Mouse (Mus musculus) embryonic facial prominence, embryonic 13.5 days (tissue): ENCODE measurements around the gene Ctnnd2. TPM values are rescaled to one million over a fixed set of nuclear protein-coding genes. Genes with fewer than 3 reads are reported as not detected.

Experiments
- ATAC-seq: fragments of 200-750 bp; cut with Nextera tagmentation; 2 replicates; pipeline ENCODE4 v1.8.0; 2017; ENCODE audit warnings: low read depth; ENCODE audit not compliant: insufficient number of reproducible peaks, insufficient read depth, low FRiP score, low TSS enrichment
- H3K27ac ChIP-seq: fragments of 300-500 bp; sonication (generic); 2 replicates; pipeline ENCODE4 v1.5.1; 2015; ENCODE audit warnings: moderate library complexity, mild to moderate bottlenecking, inconsistent platforms
- H3K27me3 ChIP-seq: fragments of 300-500 bp; sonication (generic); 2 replicates; pipeline ENCODE4 v1.6.1; 2015; ENCODE audit warnings: mild to moderate bottlenecking, inconsistent platforms
- H3K36me3 ChIP-seq: fragments of 300-500 bp; sonication (generic); 2 replicates; pipeline ENCODE4 v1.6.1; 2015; ENCODE audit warnings: mild to moderate bottlenecking, inconsistent platforms
- H3K4me1 ChIP-seq: fragments of 300-500 bp; sonication (generic); 2 replicates; pipeline ENCODE4 v1.6.1; 2015; ENCODE audit warnings: inconsistent platforms
- H3K4me2 ChIP-seq: fragments of 300-500 bp; sonication (generic); 2 replicates; pipeline ENCODE4 v1.6.1; 2015; ENCODE audit warnings: moderate library complexity, mild to moderate bottlenecking, inconsistent platforms
- H3K4me3 ChIP-seq: fragments of 300-500 bp; sonication (generic); 2 replicates; pipeline ENCODE4 v1.5.1; 2015; ENCODE audit warnings: mild to moderate bottlenecking, inconsistent platforms
- H3K9ac ChIP-seq: fragments of 300-500 bp; sonication (generic); 2 replicates; pipeline ENCODE4 v1.6.1; 2015; ENCODE audit warnings: mild to moderate bottlenecking, inconsistent platforms
- H3K9me3 ChIP-seq: fragments of 300-500 bp; sonication (generic); 2 replicates; pipeline ENCODE4 v1.6.1; 2016; ENCODE audit warnings: inconsistent platforms
- WGBS: fragments of 180-500 bp; shearing (Covaris S2); methylation state at CpG from one replicate; pipeline ENCODE4 v1.1.7; 2015; ENCODE audit warnings: mixed read lengths; 5-methylcytosine and 5-hydroxymethylcytosine counted together
- polyA plus RNA-seq: library from polyadenylated mRNA; unstranded; fragments of >200 nt; fragmentation: Nextera tagmentation; extraction: Ambion mirVana; gene quantifications from 2 replicates; pipeline ENCODE4 v1.2.1, GENCODE M21; 2015

The Ctnnd2 gene
- polyA plus RNA-seq, 1 experiment from 2014 or later: 8.2 TPM

- no peak for ATAC-seq
- H3K27ac ChIP-seq: no peak overlapping the region
- 80% methylated on average over 5 of the region's 5 CpGs for WGBS
Measured at GRCm38 (mm10) chr15:30701592-30701991, 529.2 kb downstream of the Ctnnd2 start.

GRCm38 (mm10) chr15:30709026-30709753, 536.8 kb downstream of the Ctnnd2 start:
- H3K27me3 ChIP-seq: no peaks in the 10 kb centered on the region
- no peaks in the 10 kb centered on the region for H3K36me3 ChIP-seq
- H3K27ac ChIP-seq: no peak overlapping the region
- no peak for ATAC-seq
- H3K4me1 ChIP-seq: no peaks in the 10 kb centered on the region
- H3K4me2 ChIP-seq: no peak overlapping the region
- WGBS: 92% methylated on average over 10 of the region's 10 CpGs
- H3K9ac ChIP-seq: no peak overlapping the region
- H3K9me3 ChIP-seq: no peaks in the 10 kb centered on the region
- H3K4me3 ChIP-seq: no peak overlapping the region

More at GRCm38 (mm10) chr15:30701592-30701991, 529.2 kb downstream of the Ctnnd2 start:
- Histone ChIP-seq H3K4me2 (no peak overlapping the region), H3K9ac (no peak overlapping the region), H3K36me3 (no peaks in the 10 kb centered on the region), H3K27me3 (no peaks in the 10 kb centered on the region), H3K4me3 (no peak overlapping the region), H3K4me1 (no peaks in the 10 kb centered on the region), H3K9me3 (no peaks in the 10 kb centered on the region)

DNA sequence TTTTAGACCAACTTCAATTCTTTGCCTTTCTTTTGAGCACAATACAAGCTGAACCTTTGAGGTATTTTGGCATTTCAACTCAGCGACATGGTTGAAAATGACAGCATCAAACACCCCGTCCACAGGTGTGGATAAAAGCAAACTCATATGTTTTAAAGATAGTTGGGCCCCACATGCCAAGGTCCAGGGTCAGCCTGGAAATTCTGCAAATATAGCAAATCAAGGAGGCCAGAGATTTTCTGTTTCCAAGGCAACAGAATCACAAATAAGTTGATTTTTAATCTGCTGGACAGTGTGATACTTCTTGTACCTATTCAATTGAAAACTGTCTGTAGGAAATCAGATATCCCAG, 537.3 kb downstream of the Ctnnd2 start:
- 83% methylated on average over 2 of the region's 2 CpGs for WGBS
- H3K4me3 ChIP-seq: no peak overlapping the region
- H3K9me3 ChIP-seq: no peaks in the 10 kb centered on the region
- no peak for ATAC-seq
- no peak overlapping the region for H3K27ac ChIP-seq
- no peaks in the 10 kb centered on the region for H3K4me1 ChIP-seq
- H3K4me2 ChIP-seq: no peak overlapping the region
- H3K36me3 ChIP-seq: no peaks in the 10 kb centered on the region
- no peak overlapping the region for H3K9ac ChIP-seq
- no peaks in the 10 kb centered on the region for H3K27me3 ChIP-seq

DNA sequence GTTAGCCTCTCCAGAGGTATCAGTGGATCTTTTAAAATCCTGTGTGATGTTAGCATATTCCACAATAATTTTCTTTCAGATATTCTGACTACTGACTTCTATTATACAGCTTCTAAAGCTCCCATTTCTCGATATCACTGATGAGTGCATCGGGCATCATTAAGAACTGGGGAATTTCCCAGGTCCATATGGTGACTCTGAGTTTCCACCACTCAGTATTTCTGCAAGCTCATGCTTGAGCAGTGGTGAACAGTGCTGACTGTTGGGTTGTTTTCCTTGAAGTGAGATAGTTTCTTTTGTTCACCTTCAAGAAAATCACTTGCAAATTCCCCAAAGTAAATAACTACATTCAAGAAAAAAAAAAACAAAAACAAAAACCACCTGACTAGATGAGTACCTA, 542.4 kb downstream of the Ctnnd2 start:
- H3K9me3 ChIP-seq: no peaks in the 10 kb centered on the region
- H3K4me1 ChIP-seq: no peaks in the 10 kb centered on the region
- no peaks in the 10 kb centered on the region for H3K27me3 ChIP-seq
- H3K9ac ChIP-seq: no peak overlapping the region
- no peaks in the 10 kb centered on the region for H3K36me3 ChIP-seq
- H3K4me3 ChIP-seq: no peak overlapping the region
- no peak overlapping the region for H3K27ac ChIP-seq
- 90% methylated on average over 2 of the region's 2 CpGs for WGBS
- H3K4me2 ChIP-seq: no peak overlapping the region
- no peak for ATAC-seq

GRCm38 (mm10) chr15:30718811-30719210, 546.4 kb downstream of the Ctnnd2 start:
- Histone ChIP-seq H3K27ac (no peak overlapping the region), H3K4me2 (no peak overlapping the region), H3K27me3 (no peaks in the 10 kb centered on the region), H3K4me3 (no peak overlapping the region), H3K9me3 (no peaks in the 10 kb centered on the region), H3K36me3 (no peaks in the 10 kb centered on the region), H3K4me1 (no peaks in the 10 kb centered on the region), H3K9ac (no peak overlapping the region)
- 76% methylated on average over 3 of the region's 3 CpGs for WGBS
- ATAC-seq: no peak

DNA sequence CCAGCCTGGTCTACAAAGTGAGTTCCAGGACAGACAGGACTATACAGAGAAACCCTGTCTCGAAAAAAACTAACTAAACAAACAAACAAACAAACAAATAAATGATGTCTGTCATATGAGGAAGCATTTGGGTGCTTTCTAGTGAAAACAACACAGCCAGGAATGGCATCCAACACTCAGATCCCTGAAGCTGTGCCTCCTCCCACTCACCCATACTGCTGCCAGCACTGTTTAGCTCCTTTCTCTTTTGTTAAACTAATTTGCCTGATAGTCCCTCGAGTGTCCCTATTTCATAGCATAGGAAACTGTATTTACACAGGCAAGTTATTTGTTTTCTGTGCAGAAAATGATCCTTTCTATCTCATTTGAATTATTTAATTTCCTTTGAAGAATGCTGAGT, 546.8 kb downstream of the Ctnnd2 start:
- ATAC-seq: no peak
- no peaks in the 10 kb centered on the region for H3K27me3 ChIP-seq
- H3K4me2 ChIP-seq: no peak overlapping the region
- H3K4me1 ChIP-seq: no peaks in the 10 kb centered on the region
- H3K9ac ChIP-seq: no peak overlapping the region
- no peak overlapping the region for H3K4me3 ChIP-seq
- H3K27ac ChIP-seq: no peak overlapping the region
- H3K36me3 ChIP-seq: no peaks in the 10 kb centered on the region
- 66% methylated on average over 2 of the region's 2 CpGs for WGBS
- no peaks in the 10 kb centered on the region for H3K9me3 ChIP-seq

- no peaks in the 10 kb centered on the region for H3K9me3 ChIP-seq
- no peak overlapping the region for H3K4me2 ChIP-seq
- no peak overlapping the region for H3K27ac ChIP-seq
- H3K4me3 ChIP-seq: no peak overlapping the region
- 69% methylated on average over 2 of the region's 2 CpGs for WGBS
- H3K9ac ChIP-seq: no peak overlapping the region
- ATAC-seq: no peak
- no peaks in the 10 kb centered on the region for H3K4me1 ChIP-seq
- H3K36me3 ChIP-seq: no peaks in the 10 kb centered on the region
- no peaks in the 10 kb centered on the region for H3K27me3 ChIP-seq
Measured at GRCm38 (mm10) chr15:30721098-30721497, 548.7 kb downstream of the Ctnnd2 start.

GRCm38 (mm10) chr15:30726066-30726465, 553.7 kb downstream of the Ctnnd2 start:
- no peak for ATAC-seq
- Histone ChIP-seq H3K9me3 (no peaks in the 10 kb centered on the region), H3K4me2 (no peak overlapping the region), H3K4me3 (no peak overlapping the region), H3K27me3 (no peaks in the 10 kb centered on the region), H3K27ac (no peak overlapping the region), H3K4me1 (no peaks in the 10 kb centered on the region), H3K36me3 (no peaks in the 10 kb centered on the region), H3K9ac (no peak overlapping the region)
- 93% methylated on average over 5 of the region's 5 CpGs for WGBS

GRCm38 (mm10) chr15:30738178-30738577, 565.8 kb downstream of the Ctnnd2 start:
- H3K9me3 ChIP-seq: no peaks in the 10 kb centered on the region
- 31% methylated on average over 4 of the region's 4 CpGs for WGBS
- H3K36me3 ChIP-seq: no peaks in the 10 kb centered on the region
- no peak overlapping the region for H3K27ac ChIP-seq
- H3K4me1 ChIP-seq: no peaks in the 10 kb centered on the region
- H3K4me2 ChIP-seq: no peak overlapping the region
- no peak overlapping the region for H3K4me3 ChIP-seq
- no peak for ATAC-seq
- no peaks in the 10 kb centered on the region for H3K27me3 ChIP-seq
- no peak overlapping the region for H3K9ac ChIP-seq

- H3K36me3 ChIP-seq: no peaks in the 10 kb centered on the region
- H3K27me3 ChIP-seq: no peaks in the 10 kb centered on the region
- no peak overlapping the region for H3K4me3 ChIP-seq
- no peak overlapping the region for H3K9ac ChIP-seq
- ATAC-seq: no peak; the same call in 1 of the 2 replicates
- no peaks in the 10 kb centered on the region for H3K9me3 ChIP-seq
- no peak overlapping the region for H3K27ac ChIP-seq
- H3K4me1 ChIP-seq: no peaks in the 10 kb centered on the region
- H3K4me2 ChIP-seq: no peak overlapping the region
- 19% methylated on average over 6 of the region's 6 CpGs for WGBS
Measured at GRCm38 (mm10) chr15:30740728-30741127, 568.3 kb downstream of the Ctnnd2 start.

DNA sequence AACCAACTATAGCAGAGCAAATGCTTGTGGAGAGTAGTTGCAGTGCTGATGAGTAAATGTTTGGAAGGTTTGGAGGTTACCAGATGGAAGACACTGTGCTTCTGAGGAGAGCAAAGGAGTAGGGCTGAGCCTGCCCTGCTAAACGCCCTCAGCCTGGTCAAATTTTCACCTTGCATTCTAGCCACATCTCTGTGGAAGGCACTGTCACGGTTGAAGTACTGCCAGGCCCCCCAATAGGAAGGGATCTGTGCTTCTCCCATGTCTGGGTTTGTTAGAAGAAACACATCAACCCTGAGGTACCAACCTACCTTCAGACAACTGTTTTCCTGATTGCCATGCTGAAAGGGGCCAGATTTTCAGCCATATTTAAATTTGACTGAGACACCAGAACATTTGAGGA, 585.6 kb downstream of the Ctnnd2 start:
- Histone ChIP-seq H3K9ac (no peak overlapping the region), H3K4me1 (peaks cover 6% of the 10 kb centered on the region), H3K36me3 (no peaks in the 10 kb centered on the region), H3K27me3 (no peaks in the 10 kb centered on the region), H3K27ac (no peak overlapping the region), H3K4me3 (no peak overlapping the region), H3K9me3 (no peaks in the 10 kb centered on the region), H3K4me2 (no peak overlapping the region)
- ATAC-seq: no peak
- 79% methylated on average over 2 of the region's 2 CpGs for WGBS

DNA sequence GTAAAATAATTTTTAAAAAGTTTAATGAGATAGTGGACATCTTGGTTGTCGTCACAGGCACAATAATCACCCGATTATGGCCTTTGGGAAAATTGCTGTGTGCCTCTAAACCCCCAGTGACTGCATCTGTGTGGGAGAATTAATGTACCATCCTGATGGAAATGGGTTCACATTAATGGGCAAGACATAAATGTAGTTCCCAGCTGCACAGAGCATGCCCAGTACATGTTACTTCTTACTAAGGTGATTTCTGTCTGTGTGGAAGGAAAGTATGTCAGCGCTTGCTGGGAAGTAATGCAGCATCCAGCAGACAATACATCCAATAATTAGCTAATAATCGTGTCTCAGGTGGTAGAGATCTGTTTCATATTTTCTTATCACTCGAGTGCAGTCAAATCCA, 589.8 kb downstream of the Ctnnd2 start:
- Histone ChIP-seq H3K9ac (no peak overlapping the region), H3K27me3 (no peaks in the 10 kb centered on the region), H3K4me3 (no peak overlapping the region), H3K27ac (no peak overlapping the region), H3K4me1 (peaks cover 7% of the 10 kb centered on the region), H3K36me3 (no peaks in the 10 kb centered on the region), H3K4me2 (no peak overlapping the region), H3K9me3 (no peaks in the 10 kb centered on the region)
- 74% methylated on average over 5 of the region's 5 CpGs for WGBS
- no peak for ATAC-seq
